Mouse (Mus musculus) left cerebral cortex, adult 18-20 months (tissue): ENCODE data around the gene Mvb12b. TPM values are rescaled to one million over a fixed set of nuclear protein-coding genes. Genes with fewer than 3 reads are reported as not detected.

Source experiments
- DNase-seq, 2 experiments: peaks; one replicate each; pipeline ENCODE4 v3.0.0; 2021 to 2022; ENCODE audit warnings: low spot score in 2 of 2, mixed read lengths in 1 of 2
- total RNA-seq, 2 experiments: library from RNA; stranded (reverse); gene quantifications; 2 replicates each; pipeline ENCODE4 v1.2.3; 2021

Gene Mvb12b
- total RNA-seq, 2 experiments from 2014 or later: 72.1 to 75.2 TPM

DNA sequence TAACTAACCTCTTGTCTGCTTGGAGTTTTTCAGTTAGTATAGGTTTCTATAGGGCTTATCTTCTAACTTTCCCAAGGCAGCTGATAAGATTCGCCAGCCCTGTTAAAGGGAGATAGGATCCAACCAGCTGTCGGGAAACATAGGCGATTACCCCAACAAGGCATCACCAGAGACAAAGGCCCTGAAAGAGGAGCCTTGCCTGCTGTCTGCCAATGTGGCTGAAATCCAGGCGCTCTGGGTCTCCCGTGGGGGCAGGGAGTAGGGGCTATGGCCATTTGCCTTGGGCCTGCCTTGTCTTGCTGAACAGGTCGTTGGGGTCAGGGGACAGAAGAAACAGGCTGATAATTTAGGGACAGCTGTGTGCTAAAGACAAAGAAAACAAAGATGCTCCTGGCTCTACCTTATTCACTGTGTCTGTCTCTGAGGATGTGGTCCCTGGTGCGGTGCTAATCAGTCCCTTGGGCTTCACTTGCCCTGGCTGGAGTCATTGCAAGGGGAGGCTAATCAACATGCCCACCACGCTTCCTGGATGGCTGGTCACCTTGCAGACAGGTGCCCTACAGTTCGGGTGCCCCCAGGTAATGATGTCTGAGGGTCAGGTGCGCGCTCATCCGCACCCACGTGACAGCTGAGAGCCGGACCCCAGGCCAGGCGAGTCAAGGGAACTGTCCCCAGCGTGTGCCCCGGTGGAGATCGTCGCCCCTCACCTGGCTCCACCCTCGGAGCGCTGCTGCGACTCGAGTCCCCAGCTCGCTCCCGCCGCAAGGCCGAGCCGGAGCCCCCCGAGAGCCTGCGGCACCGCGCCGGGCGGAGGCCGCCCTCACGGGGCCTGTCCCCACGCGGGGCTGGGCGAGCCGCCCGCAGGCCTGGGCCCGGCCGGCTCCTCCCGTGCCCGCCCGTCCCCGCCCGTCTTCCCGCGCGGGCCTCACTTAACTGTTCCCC lies 1.1 kb downstream of the Mvb12b start:
- DNase-seq: peak; percentile 30 to 32

DNA sequence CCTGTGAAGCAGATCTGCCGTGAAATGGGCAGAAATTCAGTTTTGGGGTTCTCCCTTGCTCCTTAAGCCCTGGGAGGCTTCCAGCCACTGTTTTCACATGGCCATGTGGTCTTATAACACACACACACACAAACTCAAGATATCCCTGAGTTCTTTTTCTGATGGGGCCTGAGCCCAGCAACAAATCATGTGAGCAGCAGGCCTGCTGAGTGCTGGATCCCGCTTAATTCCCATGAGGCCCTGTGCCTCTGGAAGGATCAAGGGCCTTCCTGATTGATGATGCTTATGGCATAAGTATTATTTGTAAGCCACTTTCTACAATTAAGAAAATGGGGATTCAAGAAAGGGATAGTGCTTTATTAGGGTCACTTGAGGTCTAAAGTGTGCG lies 2.5 kb downstream of the Mvb12b start:
- DNase-seq: no peak

DNA sequence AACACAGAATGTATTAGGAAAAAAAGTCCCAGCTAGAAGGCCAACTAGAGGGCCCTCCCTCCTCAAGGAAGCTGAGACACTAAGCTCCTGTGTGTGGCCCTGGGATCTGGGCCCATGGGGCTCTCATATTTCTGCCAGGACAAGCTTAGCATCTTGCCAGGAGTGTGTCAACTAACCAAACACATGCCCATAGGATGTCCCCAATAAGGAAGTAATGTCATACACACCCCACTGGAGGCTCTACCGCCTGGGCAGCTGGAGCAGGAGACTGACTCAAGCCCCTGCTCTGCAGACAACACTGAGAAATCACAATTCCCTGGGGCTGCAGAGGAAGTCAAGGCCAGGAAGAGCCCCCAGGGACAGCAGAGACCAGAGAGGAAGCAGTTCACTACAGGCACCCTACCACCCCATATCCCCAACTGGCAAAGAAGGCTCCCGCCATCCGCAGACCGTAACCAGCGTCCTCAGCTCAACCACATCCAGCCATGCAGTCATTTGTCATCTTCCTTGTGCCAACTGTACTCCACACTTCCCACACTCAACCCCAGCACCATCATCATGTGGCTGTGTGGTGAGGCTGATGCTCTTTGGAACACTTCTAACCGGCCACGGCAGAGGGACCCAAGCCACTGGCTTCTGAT lies 3.0 kb downstream of the Mvb12b start:
- peak; percentile 48 to 59 for DNase-seq

DNA sequence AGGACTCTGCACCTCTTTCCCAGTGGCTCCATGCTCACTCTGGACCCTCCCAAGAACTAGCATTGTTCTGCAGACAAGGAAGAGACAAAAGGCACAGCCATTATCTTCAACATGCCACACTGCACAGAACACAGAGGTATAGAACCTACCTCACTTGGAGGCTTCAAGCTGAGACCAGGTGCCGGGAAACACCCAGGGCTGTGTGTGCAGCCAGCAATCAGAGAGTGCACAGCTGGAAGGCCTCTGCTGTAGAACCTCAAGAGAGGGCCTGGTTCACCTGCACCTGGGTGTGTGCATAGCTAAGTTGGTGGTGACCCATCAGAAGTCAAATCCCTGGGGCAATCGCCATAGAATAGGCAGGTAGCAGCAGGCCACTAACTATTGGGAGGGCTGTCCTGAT lies 8.5 kb downstream of the Mvb12b start:
- no peak for DNase-seq

DNA sequence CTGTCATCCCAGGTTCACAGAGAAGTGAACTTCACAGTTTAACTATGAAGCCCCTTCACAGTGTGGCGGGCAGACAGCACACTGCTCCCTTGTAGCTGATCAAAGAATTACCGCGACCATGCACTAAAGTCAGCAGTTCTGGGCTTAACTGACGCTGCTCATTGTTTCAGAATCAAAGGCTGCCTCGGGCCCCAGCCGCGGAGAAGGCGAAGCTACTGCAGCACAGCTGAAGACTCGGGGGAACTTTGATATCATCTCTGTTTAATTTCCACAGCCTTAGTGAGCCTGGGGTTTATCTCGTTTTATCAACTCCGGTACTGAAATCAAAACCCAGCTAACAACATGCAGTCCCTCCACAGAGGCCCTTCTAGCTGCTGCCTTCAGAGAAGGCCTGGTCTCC lies 9.3 kb downstream of the Mvb12b start:
- DNase-seq: no peak

DNA sequence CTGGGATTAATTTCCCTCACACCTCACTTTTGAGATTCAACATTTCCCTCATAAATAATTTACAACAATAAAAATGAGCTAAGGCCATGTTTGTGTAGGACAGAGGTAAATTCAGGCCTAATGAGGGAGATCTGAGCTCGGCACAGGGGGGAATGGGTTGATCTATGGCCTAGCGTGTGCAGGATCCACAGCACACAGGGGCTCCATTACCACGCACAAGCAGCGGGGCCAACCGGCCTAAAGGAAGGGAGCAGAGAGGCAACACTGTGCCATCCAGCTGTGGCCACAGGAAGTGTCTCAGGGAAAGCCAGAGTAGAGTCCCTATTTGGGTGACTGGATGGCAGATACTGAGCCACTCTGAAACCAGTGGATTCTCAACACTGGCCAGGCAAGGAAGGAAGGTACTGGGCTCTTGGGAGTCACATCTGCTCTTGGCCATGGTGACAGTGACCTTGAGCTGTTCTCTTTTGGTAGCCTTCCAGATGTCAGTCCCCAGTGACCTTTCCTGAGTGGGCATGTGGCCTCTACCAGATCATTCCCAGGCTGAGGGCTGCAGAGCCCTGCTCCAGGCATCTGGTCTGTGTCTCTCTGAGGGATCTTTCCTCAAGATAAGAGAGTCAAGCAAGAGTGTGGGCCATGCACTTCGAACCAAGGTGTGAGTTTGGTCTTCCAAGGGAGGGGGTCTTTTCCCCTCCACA lies 9.9 kb downstream of the Mvb12b start:
- no peak for DNase-seq

DNA sequence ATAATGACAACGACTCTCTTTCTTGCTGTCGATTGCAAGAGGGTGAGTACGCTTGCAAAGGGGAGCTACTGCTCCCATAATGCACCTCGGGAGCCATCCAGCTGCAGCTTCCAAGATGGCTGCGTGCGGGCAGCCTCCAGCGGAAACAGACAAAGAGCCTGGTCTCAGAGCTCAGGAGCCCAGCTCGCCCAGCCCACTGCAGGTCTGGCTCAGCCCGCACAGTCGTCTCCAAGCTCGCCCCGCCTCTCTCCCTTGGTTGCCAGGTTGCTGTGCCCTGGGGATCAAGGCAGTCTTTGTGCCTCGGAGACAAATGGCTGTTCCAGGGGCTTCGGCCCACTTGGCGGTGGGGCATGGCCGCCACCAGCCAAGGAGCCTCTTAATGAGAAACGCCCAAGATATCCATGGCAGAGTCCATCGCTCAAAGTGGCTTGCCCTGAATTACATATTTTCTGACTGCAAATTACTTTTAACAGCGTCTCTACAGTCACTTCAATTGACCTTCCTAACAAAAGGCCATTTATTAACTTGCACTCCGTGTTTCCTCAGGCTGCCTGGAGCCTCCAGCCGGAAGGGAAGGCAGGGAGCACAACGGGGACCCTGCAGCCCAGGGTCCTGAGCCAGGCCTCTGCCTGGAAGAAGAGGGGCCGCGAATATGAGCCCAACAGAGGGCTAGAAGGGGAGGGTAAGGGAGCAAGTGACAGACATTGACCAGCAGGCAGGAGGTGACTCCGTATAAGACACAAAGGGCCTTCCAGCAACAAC lies 11.0 kb downstream of the Mvb12b start:
- peak; percentile 48 to 70 for DNase-seq

DNA sequence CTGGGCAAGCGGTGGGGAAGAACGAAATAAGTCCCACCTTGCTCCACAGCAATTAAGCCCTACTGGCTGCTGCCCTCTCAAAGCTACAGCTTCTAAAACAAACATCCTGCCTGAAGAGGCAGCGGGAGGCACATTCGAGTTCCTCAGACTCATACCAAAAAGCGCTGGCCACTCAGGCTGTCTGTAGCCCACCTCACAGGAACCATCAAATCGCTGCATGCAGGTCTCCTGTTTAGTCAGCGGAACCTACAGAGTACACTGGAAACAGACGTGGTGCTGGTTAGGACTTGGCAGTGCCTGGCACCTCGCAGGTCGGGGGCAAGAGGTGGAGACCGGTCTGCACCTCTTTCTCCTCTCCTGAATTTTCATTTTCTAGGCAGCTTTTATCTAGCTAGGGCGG lies 12.2 kb downstream of the Mvb12b start:
- DNase-seq: no peak

DNA sequence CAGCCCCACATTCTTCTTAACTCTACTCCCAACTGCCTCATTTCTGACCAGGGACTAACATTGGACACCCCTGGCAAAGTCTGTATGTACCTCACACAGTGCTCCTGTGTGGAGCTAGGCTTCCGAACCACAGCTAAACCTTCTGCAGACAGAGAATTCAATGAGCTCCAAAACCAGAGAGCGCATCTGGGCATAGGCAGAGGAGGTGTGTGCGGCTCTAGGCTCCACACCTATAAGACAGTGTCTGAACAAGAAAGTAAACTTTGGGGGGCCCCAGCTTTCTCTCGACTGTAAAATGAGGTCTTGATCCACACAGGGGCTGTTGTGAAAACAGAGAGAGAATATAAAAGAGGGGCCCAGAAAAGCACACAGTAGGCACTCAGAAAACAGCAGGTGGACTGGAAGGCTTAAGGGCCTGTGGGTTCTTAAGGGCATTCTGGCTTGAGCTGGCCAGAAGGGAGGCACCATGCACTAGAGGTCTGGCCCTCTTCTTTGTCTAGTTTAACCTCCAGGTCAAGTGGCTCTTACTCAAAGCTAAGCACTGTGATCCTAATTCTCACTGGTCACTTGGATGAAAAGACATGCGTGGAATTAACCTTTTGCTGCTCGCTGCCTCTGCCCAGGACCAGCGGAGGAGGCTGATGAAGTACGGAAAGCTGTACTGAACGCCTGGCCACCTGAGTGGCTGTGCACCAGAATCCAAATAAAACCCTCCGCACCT lies 12.7 kb downstream of the Mvb12b start:
- DNase-seq: no peak

DNA sequence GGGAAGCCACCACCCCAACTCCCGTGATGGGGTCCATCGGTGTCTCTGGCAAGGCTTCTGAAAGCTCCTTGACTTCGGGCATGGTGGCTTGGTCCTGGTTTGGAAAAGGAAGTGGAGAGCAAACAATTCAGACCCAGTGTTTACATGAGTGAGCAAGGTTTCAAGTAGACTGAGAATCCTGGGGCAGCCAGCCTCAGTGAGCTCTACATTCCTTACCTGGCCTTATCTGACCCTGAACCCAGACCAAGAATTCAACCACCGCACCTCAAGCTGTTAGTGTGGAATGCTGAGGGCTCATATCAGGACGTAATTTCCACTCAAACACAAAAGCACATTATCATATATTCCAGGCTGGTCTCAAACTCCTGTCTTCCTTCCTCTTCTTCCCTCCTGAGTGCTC lies 13.4 kb downstream of the Mvb12b start:
- no peak for DNase-seq

DNA sequence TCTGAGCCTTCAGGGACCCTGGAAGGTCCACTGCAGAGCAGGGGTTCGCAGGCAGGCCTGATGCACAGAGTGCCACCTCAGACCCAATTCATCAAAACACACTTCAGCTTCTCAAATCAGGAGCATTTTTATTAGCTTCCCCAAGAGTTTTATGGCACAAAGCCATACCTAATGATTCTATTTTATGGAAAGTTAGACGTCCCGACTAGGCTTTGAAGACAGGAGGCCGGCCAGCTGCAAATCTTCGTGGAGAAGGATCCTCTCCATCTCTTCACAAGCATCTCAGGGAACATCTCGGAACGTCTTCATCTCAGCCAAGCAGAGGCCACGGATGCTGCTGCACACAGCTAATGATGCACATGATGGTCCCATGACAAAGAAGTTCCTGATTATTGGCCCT lies 14.2 kb downstream of the Mvb12b start:
- DNase-seq: no peak

DNA sequence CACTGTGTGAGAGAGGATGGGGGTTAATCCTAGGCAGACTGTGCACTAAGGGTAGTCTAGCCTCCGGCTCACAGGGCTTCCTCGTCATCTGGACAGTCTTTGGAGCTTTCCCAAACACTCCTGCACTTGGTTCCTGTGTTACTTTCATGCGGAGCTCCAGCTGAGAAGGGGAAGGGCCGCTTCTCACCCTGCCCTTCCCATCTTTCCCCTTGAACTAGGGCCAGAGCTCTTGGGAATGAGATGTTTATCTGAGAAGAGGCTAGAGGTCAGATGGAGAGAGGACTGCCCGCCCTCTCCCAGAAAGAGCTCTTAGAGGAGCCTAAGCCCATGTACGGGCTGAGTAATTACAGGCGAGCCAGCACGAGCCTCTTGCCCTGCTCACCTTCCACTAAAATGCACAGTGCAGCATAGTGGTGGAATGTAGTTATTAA lies 14.9 kb downstream of the Mvb12b start:
- no peak for DNase-seq

DNA sequence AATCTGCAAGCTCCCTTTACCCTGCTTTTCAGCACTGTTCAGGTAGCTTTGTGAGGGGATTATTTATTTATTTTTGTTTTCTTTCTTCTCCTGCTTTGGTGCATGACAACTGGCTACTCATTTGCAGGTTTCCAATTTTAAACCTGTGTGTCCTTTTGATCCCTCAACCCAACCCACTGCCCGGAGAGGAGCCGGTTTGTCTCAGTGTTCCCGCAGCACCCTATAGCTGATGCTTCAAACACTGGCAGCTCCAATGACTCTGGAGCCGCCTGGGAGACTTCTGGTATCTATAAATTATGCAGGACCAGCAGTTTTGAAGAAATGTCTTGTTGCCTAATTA lies 16.6 kb downstream of the Mvb12b start:
- no peak for DNase-seq

DNA sequence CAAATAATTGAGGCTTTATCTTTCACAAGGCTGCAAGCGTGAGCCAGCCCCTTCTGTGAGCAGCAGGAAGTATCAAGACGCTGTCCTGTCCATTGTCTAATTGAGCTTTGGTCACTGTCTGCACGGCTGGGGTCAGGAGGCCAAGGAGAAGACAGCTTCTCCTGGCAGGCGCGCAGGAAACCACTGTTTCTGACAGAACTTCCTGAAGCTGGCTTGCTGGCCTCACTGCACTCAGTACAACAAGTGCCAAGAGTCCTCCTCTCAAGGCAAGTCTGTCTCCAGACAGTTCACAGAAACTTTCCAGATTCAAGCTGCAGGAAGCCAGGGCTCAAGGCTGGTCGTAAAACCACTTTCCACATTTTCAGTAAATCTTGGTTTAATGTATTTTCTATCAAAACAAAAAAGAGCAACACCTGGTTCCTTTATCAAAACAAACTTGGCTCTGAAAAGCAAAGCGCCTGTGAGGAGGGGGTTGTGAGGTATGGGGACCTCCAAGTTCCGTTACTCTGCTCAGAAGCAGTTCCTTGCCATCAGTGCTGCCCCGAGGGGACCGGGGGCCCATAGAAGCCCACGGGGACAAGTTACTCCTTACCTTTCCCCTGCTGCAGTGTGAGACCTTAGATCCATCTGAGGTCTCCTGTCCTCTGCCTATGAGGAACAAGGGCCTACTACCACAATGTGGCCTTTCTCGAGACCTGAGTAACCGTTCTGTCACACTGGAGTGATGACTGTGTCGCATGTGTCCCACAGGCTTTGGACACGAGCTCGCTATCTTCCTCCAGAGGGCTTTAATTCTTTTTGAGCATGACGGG lies 17.2 kb downstream of the Mvb12b start:
- no peak for DNase-seq

DNA sequence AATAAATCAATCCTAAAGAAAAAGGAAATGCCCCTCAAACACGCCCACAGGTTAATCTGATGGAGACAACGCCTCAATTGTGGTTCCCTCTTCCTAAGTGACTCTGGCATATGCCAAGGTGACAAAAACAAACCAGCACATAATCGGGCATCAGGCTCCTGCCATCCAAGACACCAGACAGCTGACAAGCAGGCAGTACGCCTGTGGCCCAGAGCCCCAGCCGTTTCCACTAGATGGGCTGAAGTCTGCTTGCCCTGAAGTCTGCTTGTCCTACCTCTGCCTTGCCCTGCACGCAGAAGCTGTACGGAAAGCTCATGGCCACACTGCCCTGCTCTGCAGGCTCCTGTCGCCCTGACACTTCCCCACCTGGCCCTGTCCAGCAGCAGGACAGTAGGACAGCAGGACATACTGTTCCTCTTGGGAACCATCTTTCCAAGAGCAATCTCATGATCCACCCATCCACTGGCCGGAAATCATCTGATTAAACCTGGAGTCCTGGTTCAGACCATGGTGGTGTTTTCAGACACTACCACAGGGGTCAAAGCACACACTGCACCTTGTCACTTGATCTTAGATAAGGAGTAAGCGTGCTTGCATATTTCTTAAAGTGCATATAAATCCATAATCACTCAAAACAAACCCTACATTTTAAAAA lies 17.9 kb downstream of the Mvb12b start:
- no peak for DNase-seq

DNA sequence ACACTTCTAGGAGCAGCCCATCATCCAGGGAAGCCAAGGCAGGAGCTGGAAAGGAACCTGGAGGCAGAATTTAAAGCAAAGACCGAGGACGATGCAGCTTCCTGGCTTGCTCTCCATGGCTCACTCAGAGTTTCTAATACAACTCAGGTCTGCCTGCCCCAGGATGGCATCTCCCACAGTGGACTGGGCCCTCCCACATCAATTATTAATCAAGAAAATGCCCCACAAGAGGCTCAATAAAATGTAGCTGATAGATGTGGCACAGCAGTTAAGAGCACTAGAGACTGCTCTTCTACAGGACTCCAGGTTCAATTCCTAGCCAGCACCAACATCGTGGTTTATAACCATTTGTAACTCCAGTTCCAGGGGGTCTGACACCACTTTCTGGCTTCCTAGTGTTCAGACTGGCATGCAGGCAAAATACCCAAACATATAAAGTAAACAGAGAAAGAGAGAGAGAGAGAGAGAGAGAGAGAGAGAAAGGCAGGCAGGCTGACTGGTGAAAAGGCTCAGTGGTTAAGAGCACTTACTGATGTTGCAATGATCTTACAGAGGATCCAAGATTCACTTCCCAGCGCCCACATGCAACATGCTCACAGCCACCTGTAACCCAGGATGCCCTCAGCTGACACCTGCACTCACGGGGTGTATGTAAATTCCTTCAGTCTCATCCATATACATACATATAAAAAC lies 18.6 kb downstream of the Mvb12b start:
- no peak for DNase-seq

DNA sequence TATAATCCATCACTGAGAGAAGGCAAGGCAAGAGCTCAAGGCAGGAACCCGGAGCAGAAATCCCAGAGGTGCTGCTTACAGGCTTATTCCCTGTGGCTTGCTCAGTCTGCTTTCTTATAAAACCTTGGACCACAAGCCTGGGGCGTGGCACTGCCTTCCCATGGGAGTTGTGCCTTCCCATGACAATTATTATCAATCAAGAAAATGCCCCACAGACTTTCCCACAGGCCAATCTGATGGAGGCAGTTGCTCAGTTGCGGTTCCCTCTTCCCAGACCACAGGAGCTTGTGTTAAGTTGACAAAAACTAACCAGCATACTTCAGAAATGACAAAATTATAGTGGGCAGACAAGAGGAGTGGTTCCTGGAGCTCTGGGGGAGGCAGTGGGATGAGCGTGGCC lies 19.4 kb downstream of the Mvb12b start:
- no peak for DNase-seq

DNA sequence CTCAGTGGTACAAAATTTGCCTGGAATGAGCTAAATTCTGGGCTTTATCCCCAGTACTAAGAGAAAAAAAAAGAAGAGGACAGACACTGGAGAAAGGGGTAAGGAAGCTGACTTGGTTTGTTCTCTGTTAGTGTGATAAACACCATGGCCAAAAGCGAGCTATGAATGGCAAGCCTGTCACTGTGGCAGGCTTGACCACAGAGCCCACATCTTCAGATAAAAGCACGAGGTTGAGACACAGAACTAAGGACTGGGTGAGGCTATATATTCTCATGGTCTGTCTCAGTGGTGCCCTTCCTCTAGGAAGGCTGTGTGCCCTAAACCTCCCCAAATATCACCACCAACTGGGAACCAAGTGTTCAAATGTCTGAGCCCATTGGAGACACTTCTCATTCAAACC lies 31.0 kb downstream of the Mvb12b start:
- no peak for DNase-seq
